Mouse (Mus musculus) v-Abl transformed pro-B cells (cell line): Measurements from ENCODE around the gene Pbx2.

Experiments used
- in situ Hi-C, 2 experiments: fragments of 400-800 bp; cut with MboI; formaldehyde crosslinking; loops; one replicate each; pipeline ENCODE4 v1.15.1; 2025; ENCODE audit not compliant: unreplicated experiment in 2 of 2

Gene Pbx2

GRCm38 (mm10) chr17:34596098-34596497, 5.0 kb downstream of the Pbx2 start:
- in situ Hi-C loops = no loop called here

GRCm38 (mm10) chr17:34597566-34598095, 6.6 kb downstream of the Pbx2 start, which contains the start of gene Ager:
TSS of gene Ager (plus strand) at chr17:34597862.
- in situ Hi-C loops = no loop called here

GRCm38 (mm10) chr17:34599891-34600290, 8.8 kb downstream of the Pbx2 start:
- in situ Hi-C loops = no loop called here

- in situ Hi-C loops = no loop called here
Observed at GRCm38 (mm10) chr17:34601796-34602195, 10.7 kb downstream of the Pbx2 start.

- in situ Hi-C loops = no loop called here
Observed at GRCm38 (mm10) chr17:34603375-34604060, 12.5 kb downstream of the Pbx2 start, which contains the start of gene Rnf5. TSS of gene Rnf5 (minus strand) at chr17:34603690.

GRCm38 (mm10) chr17:34604061-34604508, 13.0 kb downstream of the Pbx2 start, which contains the start of gene Agpat1:
TSS of gene Agpat1 (plus strand) at chr17:34604262.
- in situ Hi-C loops = no loop called here

GRCm38 (mm10) chr17:34604511-34605237, 13.6 kb downstream of the Pbx2 start:
- in situ Hi-C loops = no loop called here

- in situ Hi-C loops = no loop called here
Observed at GRCm38 (mm10) chr17:34605609-34606008, 14.5 kb downstream of the Pbx2 start.

- in situ Hi-C loops = no loop called here
Observed at GRCm38 (mm10) chr17:34606186-34607039, 15.3 kb downstream of the Pbx2 start.

- in situ Hi-C loops = no loop called here
Observed at GRCm38 (mm10) chr17:34607997-34608396, 16.9 kb downstream of the Pbx2 start.

GRCm38 (mm10) chr17:34611050-34611449, 20.0 kb downstream of the Pbx2 start:
- in situ Hi-C loops = no loop called here

- in situ Hi-C loops = no loop called here
Observed at GRCm38 (mm10) chr17:34613054-34613645, 22.1 kb downstream of the Pbx2 start.

- in situ Hi-C loops = no loop called here
Observed at GRCm38 (mm10) chr17:34613830-34614229, 22.8 kb downstream of the Pbx2 start.

GRCm38 (mm10) chr17:34615871-34616270, 24.8 kb downstream of the Pbx2 start, which contains the start of gene Egfl8:
TSS of gene Egfl8 (minus strand) at chr17:34615971.
- in situ Hi-C loops = loop anchor here (5.0 kb wide), 2 partner anchors 49 to 174 kb away; no protein-coding TSS in a partner anchor

GRCm38 (mm10) chr17:34618999-34619398, 27.9 kb downstream of the Pbx2 start:
- in situ Hi-C loops = loop anchor here (5.0 kb wide), 2 partner anchors 52 to 177 kb away; no protein-coding TSS in a partner anchor

GRCm38 (mm10) chr17:34621006-34621405, 29.9 kb downstream of the Pbx2 start:
- in situ Hi-C loops = no loop called here

- in situ Hi-C loops = no loop called here
Observed at GRCm38 (mm10) chr17:34623161-34623560, 32.1 kb downstream of the Pbx2 start.

- in situ Hi-C loops = loop anchor here (5.0 to 25.0 kb wide), 2 partner anchors 87 to 312 kb away; partner anchors contain the start of gene Neu1 (in 1 of the 2)
Observed at GRCm38 (mm10) chr17:34624981-34625380, 33.9 kb downstream of the Pbx2 start.

- in situ Hi-C loops = loop anchor here (5.0 to 25.0 kb wide), 2 partner anchors 86 to 311 kb away; partner anchors contain the start of gene Neu1 (in 1 of the 2)
Observed at GRCm38 (mm10) chr17:34626062-34626772, 35.2 kb downstream of the Pbx2 start.
